Mouse (Mus musculus): Measurements from ENCODE around the gene Gsk3a. TPM values are rescaled to one million over a fixed set of nuclear protein-coding genes. Genes with fewer than 3 reads are reported as not detected.

Gene Gsk3a
- total RNA-seq, 2 experiments from 2014 or later, result 215 to 224 TPM

DNA sequence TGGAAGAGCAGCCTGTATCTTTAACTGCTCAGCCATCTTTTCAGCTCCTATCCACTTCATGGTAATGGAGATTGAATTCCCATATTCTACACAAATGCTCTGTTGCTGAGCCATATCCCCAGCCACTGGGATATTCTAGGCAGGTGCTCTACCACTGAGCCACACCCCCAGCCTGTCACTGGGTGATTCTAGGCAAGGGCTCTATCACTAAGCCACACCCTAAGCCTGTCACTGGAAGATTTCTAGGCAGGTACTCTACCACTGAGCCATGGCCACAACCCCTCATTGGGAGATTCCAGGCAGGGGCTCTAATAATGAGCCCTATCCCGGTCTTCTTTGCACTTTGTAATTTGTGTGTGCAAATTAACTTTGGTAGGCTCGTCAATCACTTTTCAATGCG, 42.5 kb downstream of the Gsk3a start:
- no peak for DNase-seq (ENCODE audit: low spot score in 2 of 2)

DNA sequence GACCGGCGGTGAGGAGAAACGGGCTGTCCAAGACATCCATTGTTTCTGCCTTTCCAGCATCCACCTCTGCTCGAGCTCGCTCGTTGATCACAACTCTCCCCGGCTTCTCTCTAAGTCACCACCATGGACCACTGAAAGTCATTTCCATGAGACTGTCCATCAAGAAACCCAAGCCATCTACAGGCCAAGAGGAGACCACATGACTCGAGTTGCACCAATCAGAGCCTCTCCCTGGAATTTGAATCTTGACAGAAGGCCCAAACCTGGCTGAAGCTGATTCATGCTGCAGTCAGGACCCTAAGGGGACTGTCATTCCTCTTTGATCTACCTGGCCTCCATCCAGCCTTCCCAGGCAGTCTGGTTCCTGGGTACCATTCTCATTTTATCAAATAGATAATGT, 45.5 kb downstream of the Gsk3a start:
- no peak for DNase-seq (ENCODE audit: low spot score in 2 of 2)

DNA sequence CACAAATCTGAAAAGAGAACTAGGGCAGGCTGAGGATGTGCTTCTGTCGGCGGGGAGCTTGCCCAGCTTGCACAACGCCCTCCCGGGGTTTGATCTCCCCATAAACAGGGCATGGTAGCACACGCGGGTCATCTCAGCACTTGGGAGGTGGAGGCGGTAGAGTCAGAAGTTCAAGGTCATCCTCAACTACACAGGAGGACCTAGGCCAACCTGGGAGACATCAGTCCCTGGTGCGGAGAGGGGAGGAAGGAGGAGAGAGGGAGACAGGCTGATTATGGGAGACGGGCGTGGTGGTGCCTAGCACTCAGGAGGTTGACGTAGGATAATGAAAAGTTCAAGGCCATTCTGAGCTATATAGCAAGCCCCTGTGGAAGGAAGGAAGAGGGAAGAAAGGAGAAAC, 46.8 kb downstream of the Gsk3a start:
- DNase-seq (ENCODE audit: low spot score in 2 of 2), result no peak

DNA sequence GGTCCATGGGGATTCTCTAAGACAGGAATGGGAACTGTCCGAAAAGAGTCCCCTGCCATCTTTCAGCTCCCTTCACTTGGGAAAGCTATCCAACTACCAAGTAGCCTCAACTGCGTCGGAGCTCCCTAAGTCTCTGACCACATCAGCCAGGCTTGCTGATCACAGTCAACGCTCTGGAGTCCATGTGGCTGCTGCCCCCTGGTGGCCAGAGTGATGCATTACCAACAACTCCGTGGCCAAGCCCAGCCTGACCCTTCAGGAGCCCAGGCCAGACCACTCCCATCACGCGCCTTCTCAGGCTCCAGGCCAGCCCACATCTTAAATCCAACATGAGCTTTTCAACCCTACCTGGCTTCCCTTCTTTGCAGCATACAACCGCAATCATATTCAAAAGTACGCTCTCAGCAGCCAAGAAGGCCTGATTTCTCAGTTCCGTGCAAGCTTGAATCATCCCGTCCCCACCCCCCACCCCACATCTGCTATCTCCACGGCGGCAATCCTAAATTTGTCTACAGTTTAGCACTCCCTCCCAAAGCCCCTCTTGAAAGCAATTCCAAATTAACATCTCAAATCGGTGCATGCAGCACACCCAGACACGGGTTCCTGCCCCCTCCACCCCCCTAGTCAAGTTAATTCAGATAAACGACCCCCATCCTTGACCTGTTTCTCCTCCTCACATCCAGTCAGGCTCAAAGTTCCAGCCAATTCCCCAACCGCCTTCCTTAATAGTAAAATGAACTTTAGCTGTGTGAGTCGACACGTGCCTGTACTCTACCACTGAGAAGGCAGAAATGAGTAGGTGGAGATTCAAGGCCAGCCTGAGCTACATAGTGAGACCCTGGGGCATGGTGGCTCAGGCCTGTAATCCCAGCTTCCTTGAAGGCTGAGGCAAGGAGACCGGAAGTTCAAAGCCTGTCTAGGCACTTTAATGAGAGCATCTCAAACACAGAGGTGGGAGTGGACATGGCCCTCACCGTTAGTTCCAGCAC, 49.7 kb downstream of the Gsk3a start:
- DNase-seq (ENCODE audit: low spot score in 2 of 2), result peak; percentile 89

- no peak for DNase-seq (ENCODE audit: low spot score in 2 of 2)
These were observed 53.6 kb downstream of the Gsk3a start for GRCm38 (mm10) chr7:25184091-25184490.

DNA sequence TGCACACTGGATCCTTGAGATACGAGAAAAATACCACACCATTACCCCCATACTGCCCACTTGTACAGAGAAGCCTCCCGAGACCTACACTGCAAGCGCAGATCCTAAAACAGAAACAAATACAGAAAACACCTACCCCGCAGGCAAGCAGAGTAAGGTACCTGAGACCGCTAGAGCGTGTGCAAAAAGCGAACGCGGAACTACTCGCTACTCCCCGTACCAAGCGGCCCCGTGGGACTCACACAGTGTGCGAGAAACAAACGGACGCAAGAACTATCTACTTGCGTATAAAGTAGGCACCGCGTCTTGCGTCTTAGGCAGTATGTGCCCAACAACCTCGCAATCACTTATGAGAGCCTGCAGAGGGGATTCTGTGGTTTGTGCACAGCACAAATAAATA, 55.8 kb downstream of the Gsk3a start:
- DNase-seq (ENCODE audit: low spot score in 2 of 2), result no peak

- peak; percentile 13 to 26 for DNase-seq (ENCODE audit: low spot score in 2 of 2)
These were observed 56.3 kb downstream of the Gsk3a start for GRCm38 (mm10) chr7:25181331-25181790.

DNA sequence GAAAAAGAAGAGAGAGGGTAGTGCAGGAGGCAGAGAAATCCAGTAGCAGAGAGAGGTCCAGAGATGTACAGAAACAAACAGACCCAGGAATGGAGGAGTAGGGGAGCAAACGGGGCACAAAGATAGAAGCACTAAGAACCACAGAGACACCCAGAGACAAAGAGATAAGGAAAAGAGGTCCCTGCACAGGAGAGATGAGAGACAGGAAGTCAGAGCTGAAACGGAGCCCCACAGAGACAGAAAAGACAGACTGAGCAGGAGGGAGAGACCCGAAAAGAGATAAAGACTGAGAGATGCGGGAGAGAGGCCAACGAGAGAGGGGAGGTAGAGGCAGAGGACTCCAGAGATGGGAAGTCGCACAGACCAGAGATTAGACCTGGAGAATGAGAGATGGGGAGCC, 57.1 kb downstream of the Gsk3a start:
- no peak for DNase-seq (ENCODE audit: low spot score in 2 of 2)

DNA sequence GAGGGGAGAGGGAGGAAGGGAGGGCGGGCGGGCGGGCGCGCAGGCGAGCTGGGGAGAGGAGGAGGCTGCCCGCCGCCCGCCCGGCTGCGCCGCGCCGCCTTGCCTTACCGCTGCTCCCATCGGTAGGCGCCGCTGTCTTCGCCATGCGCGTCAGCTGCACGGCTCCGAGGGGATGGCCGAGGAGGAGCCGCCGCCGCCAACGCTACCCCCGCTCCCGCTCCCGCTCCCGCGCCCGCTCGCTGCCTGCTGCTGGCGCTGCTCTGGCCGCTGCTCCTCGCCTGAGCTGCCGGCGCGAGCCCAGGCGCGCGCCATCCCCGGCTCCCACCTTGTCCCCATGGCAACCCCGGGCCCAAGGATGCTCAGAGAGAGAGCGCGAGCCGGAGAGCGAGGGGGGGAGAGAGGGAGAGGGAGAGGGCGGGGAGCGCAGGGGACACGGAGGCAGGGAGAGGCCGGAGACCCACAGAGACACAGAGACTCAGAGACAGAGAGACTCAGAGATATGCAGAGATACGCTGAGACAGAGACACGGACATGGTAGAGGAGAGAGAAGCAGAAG, 58.0 kb downstream of the Gsk3a start, which contains the start of gene Pou2f2:
Pou2f2 (minus strand) TSS at position 121 of the 556 bp plus-strand sequence.
- peak; percentile 80 to 91 for DNase-seq (ENCODE audit: low spot score in 2 of 2)

- DNase-seq (ENCODE audit: low spot score in 2 of 2), result peak; percentile 26 to 63
These were observed 58.7 kb downstream of the Gsk3a start for GRCm38 (mm10) chr7:25178787-25179605.

DNA sequence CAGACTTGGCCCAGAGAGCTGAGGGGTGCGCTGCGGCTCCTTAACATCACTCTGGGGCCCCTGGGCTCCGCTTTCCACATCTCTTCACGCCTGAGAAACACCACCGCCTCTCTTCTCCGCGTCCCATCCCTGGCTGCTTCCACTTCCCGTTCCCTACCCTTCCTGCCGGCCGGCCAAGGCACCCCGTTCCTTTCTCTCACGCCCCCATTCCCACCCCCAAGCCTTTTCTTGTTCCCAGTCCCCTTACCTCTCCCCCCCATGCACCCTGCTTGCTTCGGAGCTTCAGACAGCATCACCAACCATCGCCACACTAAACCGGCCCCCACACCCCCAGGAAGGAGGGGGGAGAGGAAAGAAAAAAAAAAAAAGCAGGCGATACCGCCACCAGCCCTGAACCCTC, 59.3 kb downstream of the Gsk3a start:
- peak; percentile 36 to 42 for DNase-seq (ENCODE audit: low spot score in 2 of 2)

Small RNA genes lying within 50 kb of the gene (microRNA-seq; reads per million reads assigned to microRNA genes)
- gene Mir7048, result 0 to 0.99 reads per million in 2 experiments

Other genes starting within 250 kb of the Gsk3a start
- gene Atp1a3, start 231.9 kb downstream of the Gsk3a start, total RNA-seq (2021), result 1,000 to 10,000 TPM; 1,987 to 2,019 TPM
- 100 to 1,000 TPM; 176 TPM for gene Grik5, start 165.5 kb downstream of the Gsk3a start, total RNA-seq (2021)
- gene Zfp574, start 165.3 kb downstream of the Gsk3a start, total RNA-seq (2021), result 10 to 100 TPM; 34.9 TPM
- gene Pou2f2, start 58.1 kb downstream of the Gsk3a start, total RNA-seq (2021), result 10 to 100 TPM in 1 of 2 experiments, 1 to 10 TPM in 1; 7.7 to 12.9 TPM
- 10 to 100 TPM; 24.2 to 26.7 TPM for gene Dedd2, start 17.2 kb downstream of the Gsk3a start, total RNA-seq (2021)
- 10 to 100 TPM; 10.6 to 11.4 TPM for gene Zfp526, start 16.4 kb downstream of the Gsk3a start, total RNA-seq (2021)
- gene Erf, start 12.9 kb upstream of the Gsk3a start, total RNA-seq (2021), result 10 to 100 TPM; 60.8 to 65.2 TPM
- 100 to 1,000 TPM; 212 to 225 TPM for gene Cic, start 29.9 kb upstream of the Gsk3a start, total RNA-seq (2021)
- gene Pafah1b3, start 60.1 kb upstream of the Gsk3a start, total RNA-seq (2021), result 10 to 100 TPM; 35.7 to 36.9 TPM
- gene Prr19, start 63.6 kb upstream of the Gsk3a start, total RNA-seq (2021), result not detected
- gene Tmem145, start 68.3 kb upstream of the Gsk3a start, total RNA-seq (2021), result 10 to 100 TPM; 45.4 to 46.6 TPM
- 100 to 1,000 TPM; 100 to 102 TPM for gene Megf8, start 79.3 kb upstream of the Gsk3a start, total RNA-seq (2021)
- not detected for gene Cnfn, start 131.9 kb upstream of the Gsk3a start, total RNA-seq (2021)
- gene Lipe, start 160.9 kb upstream of the Gsk3a start, total RNA-seq (2021), result 1 to 10 TPM; 7.6 to 8.2 TPM
- not detected for gene Cxcl17, start 175.0 kb upstream of the Gsk3a start, total RNA-seq (2021)
- 1 to 10 TPM; 3.4 to 5.0 TPM for gene Ceacam1, start 239.8 kb upstream of the Gsk3a start, total RNA-seq (2021)

All from left cerebral cortex, adult 18-20 months (tissue).